Mouse (Mus musculus): ENCODE data around the gene Sh3pxd2a.

GRCm38 (mm10) chr19:47507128-47508121 is 43.2 kb upstream of the Sh3pxd2a start:
- TF ChIP-seq POLR2A (IDR thresholded peaks at IDR 0.05; ENCODE audit: low read depth, low read length) = no peak
- TF ChIP-seq CTCF (IDR thresholded peaks at IDR 0.05; ENCODE audit: borderline replicate concordance, insufficient read depth, low read length) = 0 out of 2 replicates have a peak, but pooled peaks have one; percentile 4
